Mouse (Mus musculus): ENCODE data around the gene Map3k12.

Map3k12 gene

GRCm38 (mm10) chr15:102519211-102520141, 2.6 kb upstream of the Map3k12 start:
- no peak for DNase-seq (ENCODE audit: low spot score in 2 of 2)

- DNase-seq (ENCODE audit: low spot score in 2 of 2), result no peak
Measured at GRCm38 (mm10) chr15:102518859-102519201, 2.0 kb upstream of the Map3k12 start.

- peak; percentile 100 for DNase-seq (ENCODE audit: low spot score in 2 of 2)
Measured at GRCm38 (mm10) chr15:102517976-102518858, 1.4 kb upstream of the Map3k12 start, which contains the start of gene Tarbp2. Gene Tarbp2, plus strand, starts transcription at chr15:102518192.

- DNase-seq (ENCODE audit: low spot score in 2 of 2), result no peak
Measured at GRCm38 (mm10) chr15:102517631-102517975, 739 bp upstream of the Map3k12 start.

- no peak for DNase-seq (ENCODE audit: low spot score in 2 of 2)
Measured at GRCm38 (mm10) chr15:102516293-102516692, 571 bp downstream of the Map3k12 start.

GRCm38 (mm10) chr15:102515791-102516190, 1.1 kb downstream of the Map3k12 start:
- DNase-seq (ENCODE audit: low spot score in 2 of 2), result no peak

GRCm38 (mm10) chr15:102515261-102515660, 1.6 kb downstream of the Map3k12 start:
- no peak for DNase-seq (ENCODE audit: low spot score in 2 of 2)

GRCm38 (mm10) chr15:102513004-102513403, 3.9 kb downstream of the Map3k12 start:
- DNase-seq (ENCODE audit: low spot score in 2 of 2), result no peak

- no peak for DNase-seq (ENCODE audit: low spot score in 2 of 2)
Measured at GRCm38 (mm10) chr15:102512471-102512870, 4.4 kb downstream of the Map3k12 start.

- DNase-seq (ENCODE audit: low spot score in 2 of 2), result no peak
Measured at GRCm38 (mm10) chr15:102512010-102512409, 4.9 kb downstream of the Map3k12 start.

GRCm38 (mm10) chr15:102511285-102511833, 5.5 kb downstream of the Map3k12 start:
- DNase-seq (ENCODE audit: low spot score in 2 of 2), result no peak

- peak; percentile 67 to 78 for DNase-seq (ENCODE audit: low spot score in 2 of 2)
Measured at GRCm38 (mm10) chr15:102510590-102511284, 6.1 kb downstream of the Map3k12 start.

GRCm38 (mm10) chr15:102510110-102510509, 6.8 kb downstream of the Map3k12 start:
- no peak for DNase-seq (ENCODE audit: low spot score in 2 of 2)

GRCm38 (mm10) chr15:102508336-102508735, 8.5 kb downstream of the Map3k12 start:
- no peak for DNase-seq (ENCODE audit: low spot score in 2 of 2)

- no peak for DNase-seq (ENCODE audit: low spot score in 2 of 2)
Measured at GRCm38 (mm10) chr15:102507561-102507960, 9.3 kb downstream of the Map3k12 start.

GRCm38 (mm10) chr15:102506864-102507263, 10.0 kb downstream of the Map3k12 start:
- DNase-seq (ENCODE audit: low spot score in 2 of 2), result no peak

GRCm38 (mm10) chr15:102506464-102506830, 10.4 kb downstream of the Map3k12 start:
- DNase-seq (ENCODE audit: low spot score in 2 of 2), result no peak

GRCm38 (mm10) chr15:102505770-102506463, 10.9 kb downstream of the Map3k12 start:
- no peak for DNase-seq (ENCODE audit: low spot score in 2 of 2)

- DNase-seq (ENCODE audit: low spot score in 2 of 2), result no peak
Measured at GRCm38 (mm10) chr15:102505073-102505769, 11.6 kb downstream of the Map3k12 start.
